Mouse (Mus musculus) erythroblast, embryonic 14.5 days (primary cell): ENCODE measurements around the gene Gm4214. TPM values are rescaled to one million over a fixed set of nuclear protein-coding genes. Genes with fewer than 3 reads are reported as not detected.
"Not testable (repeated sequence)": the region's sequence is repeated elsewhere in the genome, so short reads cannot be mapped to it uniquely, and the experiment has no call there.

Source experiments
- H3K27me3 ChIP-seq: 2 replicates; pipeline ENCODE4 v1.6.1; 2012; ENCODE audit warnings: inconsistent platforms; ENCODE audit not compliant: control insufficient read depth
- H3K36me3 ChIP-seq: 2 replicates; pipeline ENCODE4 v1.6.1; 2012; ENCODE audit warnings: mild to moderate bottlenecking, inconsistent platforms; ENCODE audit not compliant: control insufficient read depth
- H3K4me1 ChIP-seq: 2 replicates; pipeline ENCODE4 v1.6.1; 2012; ENCODE audit warnings: inconsistent platforms; ENCODE audit not compliant: control insufficient read depth
- H3K4me3 ChIP-seq: replicated peaks from 2 replicates; pipeline ENCODE3; 2012; ENCODE audit warnings: moderate library complexity, mild to moderate bottlenecking, inconsistent platforms
- H3K9me3 ChIP-seq: 2 replicates; pipeline ENCODE4 v1.6.1; 2012; ENCODE audit warnings: low read length, inconsistent platforms, mixed read lengths; ENCODE audit not compliant: control insufficient read depth
- polyA plus RNA-seq: library from polyadenylated mRNA; stranded (reverse); fragments of >175 nt; gene quantifications from 2 replicates; pipeline ENCODE4 v1.2.3, GENCODE M21; 2012

Gm4214 gene
- polyA plus RNA-seq, result not detected in 2 replicates

- not testable (repeated sequence) for H3K9me3 ChIP-seq, H3K4me1 ChIP-seq, H3K4me3 ChIP-seq, H3K36me3 ChIP-seq, H3K27me3 ChIP-seq
Observed at GRCm38 (mm10) chr7:22984573-22984972, at the start of gene Gm4214. Gm4214 (minus strand) TSS chr7:22984673.

DNA sequence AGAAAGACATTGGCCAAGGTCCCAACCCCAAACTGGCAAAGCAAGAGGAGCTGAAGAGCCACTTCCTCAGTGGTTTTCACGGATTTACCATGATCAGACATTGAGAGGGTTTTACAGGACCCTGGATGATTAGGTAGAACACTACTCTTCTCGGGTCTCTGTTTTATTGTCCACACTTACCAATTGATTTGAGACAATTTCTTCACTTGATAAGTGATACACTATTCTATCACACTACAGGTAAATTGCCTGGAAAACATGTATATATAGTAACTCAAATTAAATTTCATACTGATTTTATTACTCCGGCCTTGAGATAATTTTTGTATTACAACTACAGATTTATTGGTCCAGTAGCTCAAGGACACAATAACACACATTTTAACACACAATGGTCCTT lies 35.4 kb upstream of the Gm4214 start, which contains the start of gene Gm4216:
Gene Gm4216 (minus strand): TSS at position 101 of the 400 bp plus-strand sequence.
- not testable (repeated sequence) for H3K27me3 ChIP-seq, H3K4me1 ChIP-seq, H3K9me3 ChIP-seq, H3K36me3 ChIP-seq, H3K4me3 ChIP-seq

Other genes starting within 250 kb of the Gm4214 start
- not detected in 2 replicates for gene Vmn1r157, start 223.0 kb downstream of the Gm4214 start, polyA plus RNA-seq
- not detected in 2 replicates for gene Vmn1r158, start 193.9 kb downstream of the Gm4214 start, polyA plus RNA-seq
- not detected in 2 replicates for gene Vmn1r159, start 141.1 kb downstream of the Gm4214 start, polyA plus RNA-seq
- not detected in 2 replicates for gene Vmn1r160, start 113.4 kb downstream of the Gm4214 start, polyA plus RNA-seq
- not detected in 2 replicates for gene Gm4216, start 35.2 kb upstream of the Gm4214 start, polyA plus RNA-seq
- gene Vmn1r163, start 70.9 kb upstream of the Gm4214 start, polyA plus RNA-seq, result 0.09 TPM in 1 of 2 replicates, not detected in the other
- gene Gm8720, start 82.8 kb upstream of the Gm4214 start, polyA plus RNA-seq, result not detected in 2 replicates
- gene Gm10662, start 159.8 kb upstream of the Gm4214 start, polyA plus RNA-seq, result not detected in 2 replicates
- not detected in 2 replicates for gene Vmn1r165, start 232.7 kb upstream of the Gm4214 start, polyA plus RNA-seq